Mouse (Mus musculus): ENCODE measurements around the gene Polr2c.

DNA sequence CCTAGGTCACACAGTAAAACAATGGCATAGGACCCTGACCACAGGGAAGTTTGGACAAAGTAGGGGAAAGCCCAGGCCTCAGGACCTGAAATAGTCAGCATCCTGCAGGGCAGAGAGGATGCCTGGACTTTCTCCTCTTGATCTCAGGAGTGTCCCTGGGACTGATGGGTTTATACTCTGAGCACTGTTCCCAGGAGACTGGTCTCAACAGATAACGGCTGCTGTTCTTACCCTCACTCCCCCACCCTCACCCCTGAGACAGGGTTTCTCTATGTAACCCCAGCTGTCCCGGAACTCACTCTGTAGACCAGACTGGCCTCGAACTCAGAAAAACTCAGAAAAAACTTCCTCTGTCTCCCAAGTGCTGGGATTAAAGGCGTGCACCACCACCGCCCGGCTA lies 48.9 kb upstream of the Polr2c start:
- TF ChIP-seq EP300 (IDR thresholded peaks at IDR 0.05; ENCODE audit: low read depth) (no peak), CTCF (IDR thresholded peaks at IDR 0.05; ENCODE audit: low read depth) (no peak)

All from liver, postnatal 0 days (tissue).